Mouse (Mus musculus) stomach, postnatal 0 days (tissue): ENCODE results near the gene St6galnac1. TPM values are rescaled to one million over a fixed set of nuclear protein-coding genes. Genes with fewer than 3 reads are reported as not detected.
A peak's percentile ranks its signal among the peaks of the same experiment; 100 is the strongest.

ENCODE experiments used
- ATAC-seq: fragments of 200-750 bp; cut with Nextera tagmentation; 2 replicates; pipeline ENCODE4 v1.8.0; 2017; ENCODE audit not compliant: low FRiP score, low TSS enrichment
- DNase-seq: peaks from one replicate; pipeline ENCODE4 v3.0.0-alpha.2; 2016; ENCODE audit warnings: low spot score
- H3K27ac ChIP-seq: fragments of 300-500 bp; sonication (generic); replicated peaks from 2 replicates; pipeline ENCODE4 v1.5.1; 2014; ENCODE audit warnings: mild to moderate bottlenecking, control low read depth
- H3K27me3 ChIP-seq: fragments of 300-500 bp; sonication (generic); 2 replicates; pipeline ENCODE4 v1.6.1; 2014; ENCODE audit warnings: low read length; ENCODE audit not compliant: control insufficient read depth, insufficient read depth
- H3K36me3 ChIP-seq: fragments of 300-500 bp; sonication (generic); 2 replicates; pipeline ENCODE4 v1.6.1; 2014; ENCODE audit warnings: low read length, mixed read lengths; ENCODE audit not compliant: control insufficient read depth, insufficient read depth
- H3K4me1 ChIP-seq: fragments of 300-500 bp; sonication (generic); replicated peaks from 2 replicates; pipeline ENCODE4 v1.6.1; 2014; ENCODE audit warnings: antibody characterized with exemption; ENCODE audit not compliant: control insufficient read depth, insufficient read depth
- H3K4me2 ChIP-seq: fragments of 300-500 bp; sonication (generic); replicated peaks from 2 replicates; pipeline ENCODE4 v1.6.1; 2014; ENCODE audit warnings: low read depth, mild to moderate bottlenecking, control low read depth, moderate library complexity
- H3K4me3 ChIP-seq: fragments of 300-500 bp; sonication (generic); 2 replicates; pipeline ENCODE4 v1.5.1; 2014; ENCODE audit warnings: low read depth, low read length, control low read depth
- H3K9ac ChIP-seq: fragments of 300-500 bp; sonication (generic); 2 replicates; pipeline ENCODE4 v1.6.1; 2014; ENCODE audit warnings: mild to moderate bottlenecking, low read length, control low read depth, mixed read lengths
- H3K9me3 ChIP-seq: fragments of 300-500 bp; sonication (generic); 2 replicates; pipeline ENCODE4 v1.6.1; 2016; ENCODE audit warnings: low read length; ENCODE audit not compliant: control insufficient read depth
- CTCF ChIP-seq: IDR thresholded peaks from 2 replicates; pipeline ENCODE4 v1.5.1; 2016; ENCODE audit warnings: antibody characterized with exemption, low read depth, mild to moderate bottlenecking, moderate library complexity
- EP300 ChIP-seq: optimal IDR thresholded peaks from 2 replicates; pipeline ENCODE3; 2016; ENCODE audit warnings: antibody characterized with exemption
- WGBS: fragments of 180-500 bp; shearing (Covaris S2); extraction: QIAGEN DNeasy Blood & Tissue Kit; methylation state at CpG from one replicate; pipeline ENCODE4 v1.1.7; 2014; 5-methylcytosine and 5-hydroxymethylcytosine counted together
- polyA plus RNA-seq: library from polyadenylated mRNA; unstranded; fragments of >200 nt; fragmentation: Nextera tagmentation; extraction: Ambion mirVana; gene quantifications from 2 replicates; pipeline ENCODE4 v1.2.1, GENCODE M21; 2015

Gene St6galnac1
- polyA plus RNA-seq, 1 experiment from 2014 or later = not detected

DNA sequence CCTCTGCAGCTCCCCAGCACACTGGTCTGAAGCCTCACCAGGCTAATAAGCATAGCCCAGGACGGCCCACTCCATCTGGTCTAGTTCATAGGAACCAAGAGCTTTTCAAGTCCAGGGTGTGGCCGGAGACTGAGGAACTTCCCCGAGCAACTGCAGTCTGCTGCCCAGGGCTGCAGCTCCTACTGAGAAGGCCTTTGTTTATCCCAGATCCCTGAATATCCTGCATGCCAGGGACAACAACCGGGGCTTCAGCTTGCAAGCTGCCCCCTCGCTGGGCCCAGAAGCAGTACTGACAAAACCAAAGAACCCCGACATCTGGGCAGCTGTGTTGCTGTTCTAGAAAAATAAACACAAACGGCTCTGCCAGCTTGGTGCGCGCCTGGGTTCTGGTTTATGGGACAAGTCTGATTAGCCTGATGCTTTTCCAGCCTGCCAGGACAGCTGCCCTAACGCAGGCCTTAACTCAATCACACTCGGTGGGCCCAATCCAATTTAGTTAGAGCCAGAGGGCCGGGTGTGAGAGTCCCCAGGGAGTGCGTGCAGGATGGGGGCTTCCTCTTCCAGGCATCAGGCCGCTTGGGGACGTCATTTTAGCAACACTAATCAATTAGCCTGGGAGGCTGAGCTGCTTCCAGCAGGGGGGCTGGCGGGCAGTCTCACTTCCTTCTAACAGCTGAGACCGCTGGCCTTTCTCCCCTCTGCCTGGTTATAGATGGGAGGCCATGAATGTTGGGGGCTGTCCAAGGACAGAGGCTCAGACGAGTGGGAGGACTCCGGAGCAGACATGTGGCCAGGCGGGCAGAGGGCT lies 39.0 kb upstream of the St6galnac1 start:
- Histone ChIP-seq H3K27me3 (no peaks in the 10 kb centered on the region), H3K9ac (0 out of 2 replicates have a peak overlapping the region, but pooled peaks have one; percentile 31), H3K4me1 (peaks cover 12% of the 10 kb centered on the region), H3K4me2 (no peak overlapping the region; the same call in 1 of the 2 replicates), H3K27ac (peak overlapping the region; percentile 89), H3K9me3 (no peaks in the 10 kb centered on the region), H3K4me3 (no peak overlapping the region), H3K36me3 (no peaks in the 10 kb centered on the region)
- TF ChIP-seq CTCF (peak; percentile 30; the same call in 1 of the 2 replicates), EP300 (no peak)
- ATAC-seq (peak; percentile 37; the same call in 1 of the 2 replicates), DNase-seq (peak; percentile 49)
- WGBS = 26% methylated on average over 20 of the region's 20 CpGs

DNA sequence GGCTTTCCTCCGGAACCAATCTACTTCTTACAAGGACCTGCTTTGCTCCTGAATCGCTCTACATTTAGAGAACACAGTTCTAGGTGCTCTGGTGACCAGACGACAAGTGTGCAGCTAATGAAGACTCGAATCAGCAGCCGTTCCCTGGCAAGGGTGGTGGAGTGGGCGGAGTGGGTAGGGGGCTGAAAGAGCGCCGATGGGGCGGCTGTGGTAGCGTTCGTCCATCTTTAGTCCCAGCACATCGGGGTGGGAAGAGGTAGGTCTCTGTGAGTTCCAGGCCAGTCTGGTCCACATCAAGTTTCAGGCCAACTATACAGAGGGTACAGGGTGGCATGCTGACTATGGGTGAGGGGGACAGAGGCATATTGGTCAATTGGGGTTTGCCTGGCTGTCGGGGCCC lies 38.3 kb upstream of the St6galnac1 start:
- no peaks in the 10 kb centered on the region for H3K36me3 ChIP-seq
- no peak overlapping the region for H3K4me2 ChIP-seq
- H3K27me3 ChIP-seq = no peaks in the 10 kb centered on the region
- no peaks in the 10 kb centered on the region for H3K9me3 ChIP-seq
- ATAC-seq (no peak), DNase-seq (no peak)
- H3K9ac ChIP-seq = no peak overlapping the region; the same call in 1 of the 2 replicates
- 83% methylated on average over 13 of the region's 13 CpGs for WGBS
- H3K4me1 ChIP-seq = peaks cover 12% of the 10 kb centered on the region
- H3K27ac ChIP-seq = peak overlapping the region; percentile 89
- TF ChIP-seq EP300 (no peak), CTCF (no peak)
- H3K4me3 ChIP-seq = no peak overlapping the region

DNA sequence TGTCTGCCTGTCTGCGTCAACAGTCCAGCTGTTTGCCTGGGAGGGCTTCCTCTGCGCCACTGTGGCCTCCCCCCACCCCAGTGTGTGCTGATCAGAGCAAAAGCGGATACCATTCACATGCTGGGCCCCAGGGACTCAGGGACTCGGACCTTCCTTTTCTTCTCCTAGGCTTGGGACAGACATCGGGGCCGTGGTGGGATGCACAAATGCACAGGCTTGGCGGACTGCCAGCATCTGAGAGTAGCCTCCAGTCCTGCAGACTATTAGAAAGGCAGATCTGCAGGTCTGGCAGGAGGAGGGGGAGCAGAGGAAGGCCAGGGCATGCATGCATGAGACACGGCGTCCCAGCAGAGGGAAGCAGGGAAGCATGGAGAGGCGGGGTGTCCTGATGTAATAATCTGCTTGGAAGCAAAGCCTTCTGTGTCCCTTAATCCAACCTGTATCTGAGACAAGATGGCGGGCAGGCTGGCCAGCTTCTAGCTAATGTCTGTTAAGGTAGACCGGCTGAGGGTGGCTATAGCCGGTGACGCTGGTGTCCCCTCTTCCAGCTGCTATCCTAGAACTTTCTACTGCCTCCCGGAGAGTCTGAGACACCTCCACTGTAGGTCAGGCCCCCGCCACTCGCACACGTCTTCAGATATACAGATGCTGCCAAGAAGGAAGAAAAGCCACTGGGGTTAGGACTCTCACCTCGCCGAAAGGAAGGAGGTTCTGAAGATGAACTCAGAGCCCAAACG lies 37.7 kb upstream of the St6galnac1 start:
- H3K9me3 ChIP-seq = no peaks in the 10 kb centered on the region
- no peaks in the 10 kb centered on the region for H3K27me3 ChIP-seq
- WGBS = 59% methylated on average over 21 of the region's 21 CpGs
- no peak overlapping the region for H3K9ac ChIP-seq
- H3K27ac ChIP-seq = no peak overlapping the region; the same call in 1 of the 2 replicates
- DNase-seq = no peak
- H3K4me3 ChIP-seq = no peak overlapping the region
- H3K4me2 ChIP-seq = no peak overlapping the region
- no peak for ATAC-seq
- H3K4me1 ChIP-seq = peaks cover 12% of the 10 kb centered on the region
- TF ChIP-seq CTCF (peak; percentile 38), EP300 (no peak)
- no peaks in the 10 kb centered on the region for H3K36me3 ChIP-seq

DNA sequence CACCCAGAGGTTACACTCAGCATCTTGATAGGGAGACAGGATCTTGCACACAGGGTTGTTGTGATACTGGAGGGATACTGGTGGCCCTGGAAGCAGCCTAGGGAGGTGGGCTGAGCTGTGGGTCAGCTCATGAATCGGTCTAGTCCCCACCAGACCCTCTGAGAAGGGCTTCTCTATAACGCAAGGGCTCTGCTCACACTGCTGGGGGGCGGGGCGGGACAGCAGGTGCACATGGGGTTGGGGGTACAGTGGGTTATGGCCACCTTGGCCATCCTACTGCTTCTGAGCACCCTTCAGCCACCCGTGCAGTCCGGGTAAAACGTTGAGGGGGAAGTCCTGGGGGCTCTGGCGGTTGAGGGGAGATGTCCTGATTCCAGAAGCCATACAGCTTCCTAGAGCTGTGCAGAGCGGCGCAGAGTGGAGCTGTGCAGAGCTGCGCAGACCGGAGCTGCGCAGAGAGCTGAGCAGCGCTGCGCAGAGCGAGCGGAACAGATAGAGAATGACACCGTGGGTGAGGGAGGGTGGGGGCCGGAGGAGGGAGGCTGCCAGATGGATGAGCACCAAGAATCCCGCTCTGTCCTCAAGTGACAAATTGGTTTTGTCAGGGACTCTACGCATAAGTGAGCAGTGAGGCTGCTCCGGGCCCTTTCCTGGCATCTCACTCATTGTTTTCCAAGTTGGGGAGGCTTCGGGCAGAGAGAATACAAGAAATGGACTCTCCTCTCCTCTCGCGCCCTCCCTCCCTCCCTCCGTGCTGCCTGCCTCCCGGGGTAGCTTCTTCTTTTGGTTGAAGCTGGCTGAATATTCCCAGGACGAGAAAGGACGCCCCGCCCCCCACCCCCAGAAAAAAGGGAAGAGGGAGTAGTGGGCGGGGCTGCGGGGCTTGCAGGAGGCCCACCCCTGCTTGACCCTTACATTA lies 35.9 kb upstream of the St6galnac1 start:
- H3K9ac ChIP-seq = no peak overlapping the region
- H3K4me2 ChIP-seq = peak overlapping the region; percentile 54
- ATAC-seq (peak; percentile 74), DNase-seq (peak; percentile 56)
- H3K27me3 ChIP-seq = no peaks in the 10 kb centered on the region
- peak overlapping the region; percentile 77 for H3K27ac ChIP-seq
- peaks cover 12% of the 10 kb centered on the region for H3K4me1 ChIP-seq
- TF ChIP-seq CTCF (peak; percentile 23; the same call in 1 of the 2 replicates), EP300 (no peak)
- H3K36me3 ChIP-seq = no peaks in the 10 kb centered on the region
- H3K9me3 ChIP-seq = no peaks in the 10 kb centered on the region
- H3K4me3 ChIP-seq = peak overlapping the region; percentile 27
- 12% methylated on average over 26 of the region's 32 CpGs for WGBS

DNA sequence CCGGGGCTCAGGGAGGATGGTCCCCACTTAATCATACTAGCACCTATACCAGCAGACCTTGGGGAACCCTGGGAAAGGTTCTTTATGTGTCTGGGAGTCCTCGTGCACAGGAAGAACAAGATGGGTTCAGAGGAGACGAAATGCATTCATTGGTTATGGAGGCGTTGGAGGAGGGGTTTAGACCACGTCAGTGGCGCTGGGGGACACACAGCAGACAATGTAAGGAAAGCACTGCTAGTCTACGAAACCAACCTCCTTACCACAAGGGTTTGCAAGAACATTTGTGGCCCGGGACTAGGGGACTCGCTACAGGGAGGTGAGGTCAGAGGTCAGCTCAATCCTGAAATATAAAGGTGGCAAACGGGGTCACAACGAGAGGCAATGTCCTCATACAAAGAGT lies 35.2 kb upstream of the St6galnac1 start:
- no peak for ATAC-seq
- H3K27ac ChIP-seq = no peak overlapping the region
- H3K9me3 ChIP-seq = no peaks in the 10 kb centered on the region
- DNase-seq = no peak
- TF ChIP-seq CTCF = no peak
- TF ChIP-seq EP300 = no peak
- 81% methylated on average over 11 of the region's 11 CpGs for WGBS
- no peak overlapping the region for H3K4me2 ChIP-seq
- no peak overlapping the region for H3K9ac ChIP-seq
- H3K4me3 ChIP-seq = no peak overlapping the region
- H3K27me3 ChIP-seq = no peaks in the 10 kb centered on the region
- H3K36me3 ChIP-seq = no peaks in the 10 kb centered on the region
- H3K4me1 ChIP-seq = peaks cover 12% of the 10 kb centered on the region
